Mouse (Mus musculus) hindbrain, embryonic 12.5 days (tissue): ENCODE data around the gene Pnmal1. TPM values are rescaled to one million over a fixed set of nuclear protein-coding genes. Genes with fewer than 3 reads are reported as not detected.
"Not testable (repeated sequence)": the region's sequence is repeated elsewhere in the genome, so short reads cannot be mapped to it uniquely, and the experiment has no call there.

Experiments used
- ATAC-seq: fragments of 200-750 bp; cut with Nextera tagmentation; 2 replicates; pipeline ENCODE4 v1.8.0; 2017; ENCODE audit warnings: moderate TSS enrichment; ENCODE audit not compliant: low FRiP score
- H3K27ac ChIP-seq: fragments of 300-500 bp; sonication (generic); 2 replicates; pipeline ENCODE4 v1.5.1; 2016; ENCODE audit warnings: mild to moderate bottlenecking
- H3K27me3 ChIP-seq: fragments of 300-500 bp; sonication (generic); 2 replicates; pipeline ENCODE4 v1.6.1; 2016; ENCODE audit warnings: mild to moderate bottlenecking
- H3K36me3 ChIP-seq: fragments of 300-500 bp; sonication (generic); 2 replicates; pipeline ENCODE4 v1.6.1; 2016; ENCODE audit warnings: mild to moderate bottlenecking
- H3K4me1 ChIP-seq: fragments of 300-500 bp; sonication (generic); 2 replicates; pipeline ENCODE4 v1.6.1; 2016
- H3K4me2 ChIP-seq: fragments of 300-500 bp; sonication (generic); replicated peaks from 2 replicates; pipeline ENCODE4 v1.6.1; 2016; ENCODE audit warnings: mild to moderate bottlenecking
- H3K4me3 ChIP-seq: fragments of 300-500 bp; sonication (generic); 2 replicates; pipeline ENCODE4 v1.5.1; 2016; ENCODE audit warnings: mild to moderate bottlenecking
- H3K9ac ChIP-seq: fragments of 300-500 bp; sonication (generic); 2 replicates; pipeline ENCODE4 v1.6.1; 2016; ENCODE audit warnings: mild to moderate bottlenecking, moderate library complexity
- H3K9me3 ChIP-seq: fragments of 300-500 bp; sonication (generic); replicated peaks from 2 replicates; pipeline ENCODE4 v1.6.1; 2016; ENCODE audit warnings: mild to moderate bottlenecking
- WGBS: fragments of 180-500 bp; shearing (Covaris S2); methylation state at CpG from one replicate; pipeline ENCODE4 v1.1.7; 2016; 5-methylcytosine and 5-hydroxymethylcytosine counted together
- polyA plus RNA-seq: library from polyadenylated mRNA; unstranded; fragments of >200 nt; fragmentation: Nextera tagmentation; extraction: Ambion mirVana; gene quantifications from 2 replicates; pipeline ENCODE4 v1.2.1, GENCODE M21; 2016

Pnmal1 gene
- polyA plus RNA-seq, 1 experiment from 2014 or later = 27.3 TPM

DNA sequence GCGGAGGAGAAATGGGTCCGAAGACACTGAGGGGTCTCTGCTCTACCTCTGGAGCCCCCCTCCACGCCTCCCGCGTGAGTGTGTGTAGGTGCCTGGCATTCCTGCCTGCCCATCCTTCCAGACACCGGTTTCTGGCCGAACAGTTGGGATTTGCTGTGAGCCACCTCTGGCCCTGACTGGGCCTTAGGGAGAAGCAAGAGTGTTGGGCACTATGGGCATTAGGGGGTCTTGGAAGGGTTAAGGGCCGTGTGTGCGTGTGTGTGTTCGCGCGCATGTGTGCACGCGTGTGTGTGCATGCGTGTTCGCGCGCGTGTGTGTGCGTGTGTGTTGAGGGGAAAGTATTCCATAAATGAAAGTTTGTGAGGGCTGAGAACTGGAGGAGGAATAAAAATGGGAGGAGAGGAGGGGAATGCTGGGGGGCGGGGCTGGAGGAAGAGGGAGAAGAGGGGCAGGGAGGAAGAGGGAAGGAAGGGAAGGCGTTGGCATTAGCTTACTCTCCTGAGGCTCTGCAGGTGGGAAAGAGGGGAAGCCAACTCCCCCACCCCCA, 12.1 kb upstream of the Pnmal1 start:
- Histone ChIP-seq H3K4me1 (peaks cover 68% of the 10 kb centered on the region), H3K4me2 (peak overlapping the region; percentile 85), H3K9ac (peak overlapping the region; percentile 79), H3K27me3 (peaks cover 46% of the 10 kb centered on the region), H3K4me3 (peak overlapping the region; percentile 70), H3K36me3 (no peaks in the 10 kb centered on the region), H3K9me3 (no peaks in the 10 kb centered on the region), H3K27ac (peak overlapping the region; percentile 58)
- 19% methylated on average over 22 of the region's 22 CpGs for WGBS
- ATAC-seq = no peak

DNA sequence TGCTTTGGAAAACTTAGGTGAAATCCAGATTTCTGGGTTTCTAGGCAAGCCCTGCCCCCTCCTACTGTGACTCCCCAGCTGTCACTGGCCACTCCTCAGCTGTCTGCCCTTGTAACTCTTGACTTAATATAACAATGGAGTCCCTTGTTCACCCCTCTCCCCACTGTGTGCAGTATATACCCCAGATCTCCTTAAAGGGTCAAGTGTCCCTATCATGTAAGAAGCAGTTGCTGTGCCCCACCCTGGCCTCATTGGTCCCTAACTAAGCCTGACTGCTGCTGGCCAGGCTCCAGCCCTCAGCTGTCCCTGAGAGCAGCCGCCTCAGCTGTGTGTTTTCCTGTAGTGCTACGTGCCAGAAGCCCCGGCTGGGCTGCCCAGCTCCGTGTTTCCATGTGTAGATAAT, 11.5 kb upstream of the Pnmal1 start:
- WGBS = 1% methylated on average over 4 of the region's 4 CpGs
- H3K4me2 ChIP-seq = peak overlapping the region; percentile 85
- no peaks in the 10 kb centered on the region for H3K9me3 ChIP-seq
- peak overlapping the region; percentile 58 for H3K27ac ChIP-seq
- H3K27me3 ChIP-seq = peaks cover 46% of the 10 kb centered on the region
- peaks cover 68% of the 10 kb centered on the region for H3K4me1 ChIP-seq
- no peaks in the 10 kb centered on the region for H3K36me3 ChIP-seq
- H3K4me3 ChIP-seq = peak overlapping the region; percentile 70
- ATAC-seq = 0 out of 2 replicates have a peak, but pooled peaks have one; percentile 5
- H3K9ac ChIP-seq = peak overlapping the region; percentile 79

DNA sequence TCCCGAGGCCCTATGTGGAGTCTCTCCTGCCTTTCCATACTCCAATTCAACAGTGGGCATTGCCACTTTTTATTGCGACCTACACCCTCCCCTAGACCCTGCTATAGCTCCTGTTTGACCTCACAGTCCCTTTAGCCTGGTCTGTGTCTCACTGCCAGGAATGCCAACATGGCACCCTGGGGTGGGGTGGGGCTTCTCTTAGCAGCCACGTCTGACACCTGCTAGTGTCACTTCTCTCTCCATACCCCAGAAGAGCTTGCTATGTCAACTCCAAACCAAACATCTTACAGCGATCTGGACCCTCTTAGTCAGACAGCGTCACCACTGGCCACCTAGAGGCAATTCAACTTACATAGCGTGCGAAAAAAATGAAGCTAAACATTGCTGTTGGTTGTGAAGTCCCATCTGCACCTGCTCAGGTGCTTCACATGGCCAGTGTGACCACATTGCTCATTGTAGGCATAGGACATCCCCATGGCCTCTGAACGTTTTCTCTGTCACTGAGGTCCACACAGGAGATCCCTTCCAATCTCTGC, 10.5 kb upstream of the Pnmal1 start:
- Histone ChIP-seq H3K36me3 (no peaks in the 10 kb centered on the region), H3K4me3 (peak overlapping the region; percentile 70; the same call in 1 of the 2 replicates), H3K27me3 (peaks cover 46% of the 10 kb centered on the region), H3K4me2 (peak overlapping the region; percentile 85), H3K9ac (0 out of 2 replicates have a peak overlapping the region, but pooled peaks have one; percentile 58), H3K9me3 (no peaks in the 10 kb centered on the region), H3K27ac (0 out of 2 replicates have a peak overlapping the region, but pooled peaks have one; percentile 68), H3K4me1 (peaks cover 63% of the 10 kb centered on the region)
- ATAC-seq = no peak
- 54% methylated on average over 8 of the region's 8 CpGs for WGBS

DNA sequence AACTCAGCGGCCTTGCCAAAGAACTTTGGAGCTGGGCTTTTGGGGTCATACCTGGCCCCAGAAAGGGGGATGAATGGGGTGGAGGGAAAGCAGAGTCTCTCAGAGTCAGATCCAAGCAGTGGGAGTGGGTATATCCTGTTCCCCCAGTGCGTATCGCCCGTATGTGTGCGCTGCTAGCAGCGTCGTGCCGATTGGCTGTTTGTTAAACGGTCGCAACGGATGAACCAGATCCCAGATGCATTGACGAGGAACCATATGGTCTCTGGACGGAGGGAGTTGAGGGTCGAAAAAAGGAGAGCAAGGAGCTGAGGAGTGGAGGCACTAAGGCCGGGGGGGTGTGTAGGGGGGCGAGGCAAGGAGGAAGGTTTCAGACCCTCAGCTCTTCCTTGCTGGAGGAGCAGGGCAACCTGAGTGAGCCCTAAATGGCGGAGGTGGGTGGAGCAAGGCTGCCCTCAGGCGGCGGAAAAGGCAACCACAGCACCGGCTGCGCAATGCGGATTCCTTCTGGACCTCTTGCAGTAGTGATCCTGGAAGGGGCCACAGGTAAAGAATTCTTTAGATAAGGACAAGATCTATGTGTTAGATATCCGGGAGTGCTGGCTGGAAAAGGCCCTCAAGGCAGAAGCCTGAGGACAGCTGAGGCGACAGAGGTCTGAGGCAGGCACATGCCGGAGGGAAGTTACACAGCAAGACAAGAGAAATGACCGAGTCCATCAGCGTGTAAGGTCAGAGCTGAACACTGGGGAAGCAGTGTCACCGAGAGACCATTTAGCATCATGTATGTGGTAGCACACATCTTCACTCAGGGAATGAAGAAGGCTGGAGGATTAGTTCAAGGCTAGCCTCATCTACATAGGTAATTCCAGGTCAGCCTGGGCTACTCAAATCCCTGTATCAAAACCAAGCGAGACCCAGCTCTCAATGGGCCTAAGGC, 9.3 kb upstream of the Pnmal1 start:
- Histone ChIP-seq H3K4me3 (peak overlapping the region; percentile 26), H3K27ac (peak overlapping the region; percentile 68), H3K4me2 (peak overlapping the region; percentile 85), H3K4me1 (peaks cover 55% of the 10 kb centered on the region), H3K9ac (peak overlapping the region; percentile 58), H3K9me3 (no peaks in the 10 kb centered on the region), H3K27me3 (peaks cover 43% of the 10 kb centered on the region), H3K36me3 (no peaks in the 10 kb centered on the region)
- WGBS = 12% methylated on average over 28 of the region's 29 CpGs
- ATAC-seq = peak; percentile 38

DNA sequence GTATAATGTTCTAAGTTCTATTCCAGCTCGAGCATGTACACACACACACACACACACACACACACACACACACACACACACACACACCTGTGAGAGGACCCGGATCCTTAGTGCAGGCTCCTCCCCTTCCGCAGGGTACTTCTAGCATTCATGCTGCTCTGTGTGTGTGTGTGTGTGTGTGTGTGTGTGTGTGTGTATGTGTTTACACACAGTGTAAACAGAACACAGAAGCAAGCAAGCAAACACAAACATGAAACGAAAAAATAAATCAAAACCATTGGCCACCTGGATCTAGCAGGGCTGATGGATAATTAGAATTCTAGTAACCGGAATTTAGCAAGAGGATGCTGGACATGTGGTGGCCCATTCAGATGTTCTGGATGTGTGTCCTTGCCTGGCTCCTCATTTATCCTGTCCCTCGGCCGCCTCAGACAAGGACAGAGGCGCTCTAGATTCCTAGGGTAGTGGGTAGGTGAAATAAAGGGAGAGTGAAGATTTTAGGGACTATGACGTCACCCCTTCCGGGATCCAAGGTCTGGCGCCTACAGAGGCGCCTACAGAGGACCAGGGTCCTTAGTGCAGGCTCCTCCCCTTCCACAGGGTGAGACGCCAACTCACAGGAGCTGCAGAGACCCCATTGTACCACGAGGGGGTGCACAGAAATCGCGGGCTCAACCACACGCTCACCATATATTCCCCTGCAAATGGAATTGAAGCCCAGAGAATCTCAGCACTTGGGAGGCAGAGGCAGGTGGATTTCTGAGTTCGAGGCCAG, 8.4 kb upstream of the Pnmal1 start:
- Histone ChIP-seq H3K9me3 (no peaks in the 10 kb centered on the region), H3K27ac (peak overlapping the region; percentile 17; the same call in 1 of the 2 replicates), H3K4me2 (no peak overlapping the region), H3K27me3 (peaks cover 35% of the 10 kb centered on the region), H3K9ac (0 out of 2 replicates have a peak overlapping the region, but pooled peaks have one; percentile 8), H3K4me3 (no peak overlapping the region), H3K36me3 (no peaks in the 10 kb centered on the region), H3K4me1 (peaks cover 47% of the 10 kb centered on the region)
- WGBS = 32% methylated on average over 18 of the region's 18 CpGs
- peak; percentile 55 for ATAC-seq

DNA sequence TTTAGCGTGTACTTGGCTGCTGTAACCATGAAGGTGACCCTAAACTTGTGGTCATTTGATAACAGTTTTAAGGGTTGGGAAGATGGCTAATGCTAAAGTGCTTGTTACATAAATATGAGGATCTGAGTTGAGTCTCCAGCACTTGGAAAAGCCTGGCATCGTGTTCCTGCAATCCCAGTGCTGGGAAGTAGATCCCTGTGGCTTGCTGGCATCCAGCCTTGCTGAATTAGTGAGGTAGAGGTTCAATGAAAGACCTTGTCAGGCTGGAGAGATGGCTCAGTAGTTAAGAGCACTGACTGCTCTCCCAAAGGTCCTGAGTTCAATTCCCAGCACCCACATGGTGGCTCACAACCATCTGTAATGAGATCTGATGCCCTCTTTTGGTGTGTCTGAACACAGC, 5.7 kb upstream of the Pnmal1 start:
- H3K9ac ChIP-seq, H3K27ac ChIP-seq, H3K9me3 ChIP-seq, H3K4me3 ChIP-seq, H3K36me3 ChIP-seq, H3K27me3 ChIP-seq, H3K4me2 ChIP-seq, ATAC-seq: not testable (repeated sequence)
- 60% methylated on average over 2 of the region's 2 CpGs for WGBS
- peaks cover 34% of the 10 kb centered on the region for H3K4me1 ChIP-seq

DNA sequence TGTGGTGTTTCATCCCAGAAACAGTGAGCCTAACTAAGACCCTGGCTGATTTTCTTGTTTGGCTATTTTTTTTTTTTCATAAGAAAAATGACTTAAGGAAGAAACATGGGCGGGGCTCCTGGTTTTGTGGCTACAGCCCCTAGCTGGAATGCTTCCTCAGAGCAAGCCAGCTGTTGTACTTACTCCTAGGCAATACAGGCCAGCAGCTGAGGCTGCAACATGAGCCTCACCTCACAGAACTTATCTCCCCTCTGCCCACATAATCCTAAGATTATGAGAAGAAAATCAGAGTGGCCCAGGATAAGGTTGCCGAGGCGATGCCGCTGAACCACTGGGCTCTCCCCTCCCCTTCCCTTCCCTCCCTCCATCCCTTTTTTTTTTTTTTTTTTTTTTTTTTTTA, 3.8 kb upstream of the Pnmal1 start:
- Histone ChIP-seq H3K9me3 (no peaks in the 10 kb centered on the region), H3K27me3 (no peaks in the 10 kb centered on the region), H3K27ac (no peak overlapping the region), H3K4me3 (no peak overlapping the region), H3K4me1 (peaks cover 34% of the 10 kb centered on the region), H3K4me2 (no peak overlapping the region), H3K9ac (no peak overlapping the region), H3K36me3 (no peaks in the 10 kb centered on the region)
- no peak for ATAC-seq
- WGBS = 93% methylated on average over 4 of the region's 4 CpGs

DNA sequence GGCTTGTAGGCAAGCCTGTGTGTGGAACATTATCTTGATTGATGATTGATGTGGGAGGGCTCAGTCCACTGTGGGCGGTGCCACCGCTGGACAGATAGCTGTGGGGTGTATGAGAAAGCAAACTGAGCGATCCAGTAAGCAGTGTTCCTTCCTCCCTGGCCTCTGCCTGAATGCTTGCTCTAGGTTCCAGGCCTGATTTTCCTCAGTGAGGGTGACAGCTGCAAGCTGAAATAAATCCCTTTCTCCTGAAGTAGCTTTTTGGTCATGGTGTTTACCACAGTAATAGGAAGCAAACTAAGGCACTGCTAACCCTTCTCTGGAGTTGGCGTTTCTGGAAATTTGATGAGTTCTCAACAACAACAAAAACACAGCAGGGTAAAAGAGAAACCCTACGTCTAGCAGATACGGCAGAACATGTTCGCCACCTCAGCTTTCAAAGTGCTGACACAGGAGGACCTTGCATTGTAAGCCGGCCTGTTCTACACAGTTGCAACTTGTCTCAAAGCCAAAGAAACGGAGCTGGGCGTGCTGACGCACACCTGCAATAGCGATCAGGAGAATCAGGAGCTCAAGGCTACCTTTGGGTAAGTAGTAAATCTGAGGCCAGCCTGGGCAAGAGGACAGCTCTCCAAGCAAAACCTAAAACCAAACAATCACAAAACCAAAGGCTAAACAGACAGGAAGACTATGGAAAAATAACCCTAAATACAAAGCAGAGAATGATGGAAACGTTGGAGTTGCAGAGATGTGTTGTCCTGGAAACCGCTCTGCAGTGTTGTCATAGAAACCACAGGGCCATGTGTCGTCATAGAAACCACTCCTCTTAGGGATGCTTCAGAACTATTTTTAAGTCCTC, 2.8 kb upstream of the Pnmal1 start:
- no peak overlapping the region for H3K9ac ChIP-seq
- no peaks in the 10 kb centered on the region for H3K27me3 ChIP-seq
- H3K4me3 ChIP-seq = no peak overlapping the region
- H3K36me3 ChIP-seq = 0 out of 2 replicates have a peak, but pooled peaks cover 4% of the 10 kb centered on the region
- H3K9me3 ChIP-seq = no peaks in the 10 kb centered on the region
- 46% methylated on average over 15 of the region's 15 CpGs for WGBS
- H3K27ac ChIP-seq = peak overlapping the region; percentile 79
- H3K4me2 ChIP-seq = no peak overlapping the region
- peaks cover 39% of the 10 kb centered on the region for H3K4me1 ChIP-seq
- peak; percentile 38; the same call in 1 of the 2 replicates for ATAC-seq

DNA sequence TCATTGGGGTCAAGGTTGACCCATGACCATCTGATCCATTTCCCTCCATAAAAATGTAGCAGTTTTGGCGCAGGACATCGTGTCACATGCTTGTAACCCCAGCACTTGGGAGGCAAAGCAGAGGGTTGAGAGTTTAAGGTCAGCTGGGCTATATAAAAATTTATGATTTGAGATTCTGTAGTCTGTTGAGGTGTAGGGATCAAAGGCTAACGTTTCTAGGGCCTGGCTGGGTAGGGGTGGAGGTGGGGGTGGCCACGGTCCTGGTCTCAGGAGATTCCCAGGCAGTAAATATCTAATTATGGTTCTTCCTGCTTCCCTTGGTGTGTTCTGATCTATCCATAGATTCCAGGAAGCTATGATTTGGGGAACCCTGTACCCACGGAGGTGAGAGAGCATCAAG, 2.2 kb downstream of the Pnmal1 start:
- no peak for ATAC-seq
- Histone ChIP-seq H3K4me1 (peaks cover 41% of the 10 kb centered on the region), H3K27me3 (no peaks in the 10 kb centered on the region), H3K4me3 (no peak overlapping the region), H3K27ac (no peak overlapping the region), H3K36me3 (peaks cover 8% of the 10 kb centered on the region), H3K9me3 (no peaks in the 10 kb centered on the region), H3K9ac (no peak overlapping the region), H3K4me2 (peak overlapping the region; percentile 22)
- WGBS = 80% methylated on average over 5 of the region's 5 CpGs

DNA sequence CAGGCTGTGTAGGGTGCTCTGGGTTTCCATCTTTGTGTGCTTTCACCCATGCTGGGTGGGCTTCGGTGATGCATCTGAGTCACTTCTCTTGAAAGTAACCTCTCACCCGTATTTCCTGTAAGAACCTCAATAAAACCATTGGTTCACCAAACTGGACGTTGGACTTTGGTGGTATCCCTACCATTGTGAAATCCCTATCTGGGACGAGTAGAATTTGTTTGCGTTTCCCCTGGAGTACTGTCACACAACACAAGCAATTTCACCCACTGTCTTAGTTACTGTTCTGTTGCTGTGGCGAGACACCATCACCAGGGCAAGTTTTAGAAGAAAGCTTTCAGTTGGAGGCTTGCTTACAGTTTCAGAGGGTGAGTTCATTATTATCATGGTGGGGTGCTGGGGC, 8.9 kb downstream of the Pnmal1 start:
- 88% methylated on average over 6 of the region's 6 CpGs for WGBS
- no peak for ATAC-seq

DNA sequence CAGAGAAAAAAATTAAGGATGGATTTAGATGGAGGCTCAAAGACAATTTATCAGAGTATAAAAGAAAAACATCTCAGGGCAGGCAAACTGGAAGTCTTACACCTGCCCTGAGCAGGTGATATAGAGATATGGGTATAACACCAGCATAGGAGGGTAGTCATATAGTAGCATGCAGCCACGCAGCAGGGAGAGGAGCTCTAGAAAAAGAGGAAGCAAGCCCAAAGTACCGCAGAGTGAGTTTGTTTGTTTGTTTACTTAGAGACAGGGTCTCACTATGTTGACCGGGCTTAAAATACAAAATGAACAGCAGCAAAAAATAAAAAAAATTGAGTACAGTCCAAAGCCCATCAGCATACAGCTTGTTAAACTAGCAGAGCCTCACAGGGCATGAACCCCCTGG, 11.7 kb downstream of the Pnmal1 start:
- no peak overlapping the region for H3K9ac ChIP-seq
- no peak overlapping the region for H3K4me3 ChIP-seq
- H3K27me3 ChIP-seq = no peaks in the 10 kb centered on the region
- no peaks in the 10 kb centered on the region for H3K4me1 ChIP-seq
- no peak for ATAC-seq
- H3K36me3 ChIP-seq = no peaks in the 10 kb centered on the region
- H3K4me2 ChIP-seq = no peak overlapping the region
- 81% methylated on average over 3 of the region's 3 CpGs for WGBS
- H3K27ac ChIP-seq = no peak overlapping the region
- H3K9me3 ChIP-seq = 0 out of 2 replicates have a peak, but pooled peaks cover 4% of the 10 kb centered on the region

More for the DNA sequence above, 8.9 kb downstream of the Pnmal1 start:
- Histone ChIP-seq H3K4me2 (no peak overlapping the region), H3K4me1 (no peaks in the 10 kb centered on the region), H3K4me3 (no peak overlapping the region), H3K27me3 (no peaks in the 10 kb centered on the region), H3K9me3 (0 out of 2 replicates have a peak, but pooled peaks cover 4% of the 10 kb centered on the region), H3K27ac (no peak overlapping the region), H3K36me3 (no peaks in the 10 kb centered on the region), H3K9ac (no peak overlapping the region)
